Mouse (Mus musculus) neural tube, embryonic 11.5 days (tissue): ENCODE data around the gene Zfp768. TPM values are rescaled to one million over a fixed set of nuclear protein-coding genes. Genes with fewer than 3 reads are reported as not detected.
"Not testable (repeated sequence)": the region's sequence is repeated elsewhere in the genome, so short reads cannot be mapped to it uniquely, and the experiment has no call there.

ENCODE experiments used
- ATAC-seq: fragments of 200-750 bp; cut with Nextera tagmentation; 2 replicates; pipeline ENCODE4 v1.8.0; 2017; ENCODE audit warnings: moderate number of reproducible peaks, mild to moderate bottlenecking, moderate TSS enrichment, moderate library complexity; ENCODE audit not compliant: insufficient read depth, low FRiP score, low TSS enrichment
- DNase-seq: peaks from one replicate; pipeline ENCODE4 v3.0.0-alpha.2; 2015; ENCODE audit warnings: low spot score
- H3K27ac ChIP-seq: fragments of 300-500 bp; sonication (generic); 2 replicates; pipeline ENCODE4 v1.5.1; 2014; ENCODE audit warnings: low read depth, mild to moderate bottlenecking, low read length
- H3K27me3 ChIP-seq: fragments of 300-500 bp; sonication (generic); 2 replicates; pipeline ENCODE4 v1.6.1; 2014; ENCODE audit warnings: mild to moderate bottlenecking, low read length, mixed read lengths; ENCODE audit not compliant: control insufficient read depth, insufficient read depth
- H3K36me3 ChIP-seq: fragments of 300-500 bp; sonication (generic); 2 replicates; pipeline ENCODE4 v1.6.1; 2014; ENCODE audit warnings: mild to moderate bottlenecking, low read length, moderate library complexity, mixed read lengths; ENCODE audit not compliant: control insufficient read depth, insufficient read depth
- H3K4me1 ChIP-seq: fragments of 300-500 bp; sonication (generic); 2 replicates; pipeline ENCODE4 v1.6.1; 2014; ENCODE audit warnings: low read length, mixed read lengths; ENCODE audit not compliant: control insufficient read depth, insufficient read depth
- H3K4me2 ChIP-seq: fragments of 300-500 bp; sonication (generic); 2 replicates; pipeline ENCODE4 v1.6.1; 2014; ENCODE audit warnings: low read depth, mild to moderate bottlenecking, moderate library complexity
- H3K4me3 ChIP-seq: fragments of 300-500 bp; sonication (generic); 2 replicates; pipeline ENCODE4 v1.5.1; 2014; ENCODE audit warnings: low read depth, low read length
- H3K9ac ChIP-seq: fragments of 300-500 bp; sonication (generic); 2 replicates; pipeline ENCODE4 v1.6.1; 2014; ENCODE audit warnings: mild to moderate bottlenecking, low read length
- H3K9me3 ChIP-seq: fragments of 300-500 bp; sonication (generic); 2 replicates; pipeline ENCODE4 v1.6.1; 2016; ENCODE audit warnings: low read length; ENCODE audit not compliant: control insufficient read depth
- WGBS: fragments of 180-500 bp; shearing (Covaris S2); extraction: QIAGEN DNeasy Blood & Tissue Kit; methylation state at CpG from one replicate; pipeline ENCODE4 v1.1.7; 2014; 5-methylcytosine and 5-hydroxymethylcytosine counted together
- polyA plus RNA-seq: library from polyadenylated mRNA; unstranded; fragments of >200 nt; fragmentation: Nextera tagmentation; extraction: Ambion mirVana; gene quantifications from 2 replicates; pipeline ENCODE4 v1.2.1, GENCODE M21; 2014

Gene Zfp768
- polyA plus RNA-seq, 1 experiment from 2014 or later = 7.0 TPM

GRCm38 (mm10) chr7:127345092-127345491 lies 297 bp downstream of the Zfp768 start:
- ATAC-seq (0 out of 2 replicates have a peak, but pooled peaks have one; percentile 26), DNase-seq (no peak)
- H3K9ac ChIP-seq = peak overlapping the region; percentile 86
- peaks cover 5% of the 10 kb centered on the region; the same call in 1 of the 2 replicates for H3K4me1 ChIP-seq
- H3K9me3 ChIP-seq = no peaks in the 10 kb centered on the region
- H3K36me3 ChIP-seq = peaks cover 5% of the 10 kb centered on the region; the same call in 1 of the 2 replicates
- no peaks in the 10 kb centered on the region for H3K27me3 ChIP-seq
- 0% methylated on average over 41 of the region's 42 CpGs for WGBS
- peak overlapping the region; percentile 85 for H3K4me2 ChIP-seq
- H3K27ac ChIP-seq = peak overlapping the region; percentile 84
- peak overlapping the region; percentile 95 for H3K4me3 ChIP-seq

GRCm38 (mm10) chr7:127344371-127344770 lies 1.0 kb downstream of the Zfp768 start:
- H3K27ac ChIP-seq = no peak overlapping the region
- 90% methylated on average over 8 of the region's 8 CpGs for WGBS
- ATAC-seq = no peak

DNA sequence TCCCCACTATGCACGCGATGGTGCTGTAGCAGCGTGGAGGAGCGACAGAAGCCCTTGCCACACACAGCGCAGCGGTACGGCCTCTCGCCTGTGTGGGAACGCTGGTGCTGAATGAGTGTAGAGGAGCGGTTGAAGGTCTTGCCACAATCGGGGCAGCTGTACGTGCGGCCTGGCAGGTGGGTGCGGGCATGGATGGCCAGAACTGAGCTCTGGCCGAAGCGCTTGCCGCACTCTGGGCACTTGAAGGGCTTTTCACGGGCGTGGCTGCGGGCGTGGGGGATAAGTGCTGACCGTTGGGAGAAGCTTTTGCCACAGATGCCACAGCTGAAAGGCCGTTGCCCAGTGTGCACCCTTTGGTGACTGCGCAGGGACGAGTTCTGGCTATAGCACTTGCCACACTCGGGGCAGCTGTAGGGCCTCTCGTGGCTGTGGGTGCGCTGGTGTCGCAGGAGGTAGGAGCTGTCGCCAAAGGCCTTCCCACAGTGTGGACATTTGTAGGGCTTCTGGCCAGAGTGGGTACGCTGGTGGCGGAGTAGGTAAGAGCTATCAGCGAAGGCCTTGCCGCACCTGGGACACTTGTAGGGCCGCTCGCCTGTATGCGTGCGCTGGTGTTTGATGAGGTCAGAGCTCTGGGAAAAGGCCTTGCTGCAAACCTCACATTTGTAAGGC lies 1.9 kb downstream of the Zfp768 start:
- no peak for ATAC-seq
- no peaks in the 10 kb centered on the region for H3K27me3 ChIP-seq
- H3K4me3 ChIP-seq = peak overlapping the region; percentile 1; the same call in 1 of the 2 replicates
- H3K27ac ChIP-seq = no peak overlapping the region
- H3K36me3 ChIP-seq = peaks cover 5% of the 10 kb centered on the region; the same call in 1 of the 2 replicates
- WGBS = 94% methylated on average over 38 of the region's 38 CpGs
- H3K9ac ChIP-seq = no peak overlapping the region
- DNase-seq = no peak
- H3K4me2 ChIP-seq = no peak overlapping the region
- H3K4me1 ChIP-seq = peaks cover 5% of the 10 kb centered on the region; the same call in 1 of the 2 replicates
- H3K9me3 ChIP-seq = no peaks in the 10 kb centered on the region

More at GRCm38 (mm10) chr7:127344371-127344770, 1.0 kb downstream of the Zfp768 start:
- DNase-seq = no peak
- Histone ChIP-seq H3K9me3 (no peaks in the 10 kb centered on the region), H3K4me3 (peak overlapping the region; percentile 95; the same call in 1 of the 2 replicates), H3K4me1 (peaks cover 5% of the 10 kb centered on the region; the same call in 1 of the 2 replicates), H3K27me3 (no peaks in the 10 kb centered on the region), H3K4me2 (peak overlapping the region; percentile 85), H3K36me3 (peaks cover 5% of the 10 kb centered on the region; the same call in 1 of the 2 replicates), H3K9ac (no peak overlapping the region)

DNA sequence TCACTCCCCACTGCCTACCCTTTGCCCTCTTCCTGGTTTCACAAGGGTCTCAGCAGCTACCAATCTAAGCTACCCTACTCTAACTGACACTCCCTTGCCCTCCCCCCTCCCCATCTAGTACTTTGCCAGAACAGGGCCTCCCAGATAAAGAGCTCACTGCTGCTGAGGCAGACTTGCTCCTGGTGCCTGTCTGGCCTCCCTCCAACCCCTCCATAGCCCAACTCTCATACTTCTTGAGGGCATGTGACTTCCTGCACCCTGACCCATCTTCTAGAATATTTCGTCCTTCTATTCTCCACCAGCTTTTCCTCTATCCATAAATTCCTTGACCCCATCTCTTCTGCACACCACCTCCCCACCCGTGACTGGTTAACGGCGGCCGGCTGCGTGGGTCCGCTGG lies 2.5 kb downstream of the Zfp768 start:
- Histone ChIP-seq H3K27me3 (no peaks in the 10 kb centered on the region), H3K4me2 (no peak overlapping the region), H3K9ac (no peak overlapping the region), H3K9me3 (no peaks in the 10 kb centered on the region), H3K36me3 (peaks cover 5% of the 10 kb centered on the region; the same call in 1 of the 2 replicates), H3K27ac (no peak overlapping the region), H3K4me1 (peaks cover 5% of the 10 kb centered on the region; the same call in 1 of the 2 replicates), H3K4me3 (no peak overlapping the region)
- no peak for ATAC-seq
- DNase-seq = no peak
- 96% methylated on average over 7 of the region's 7 CpGs for WGBS

DNA sequence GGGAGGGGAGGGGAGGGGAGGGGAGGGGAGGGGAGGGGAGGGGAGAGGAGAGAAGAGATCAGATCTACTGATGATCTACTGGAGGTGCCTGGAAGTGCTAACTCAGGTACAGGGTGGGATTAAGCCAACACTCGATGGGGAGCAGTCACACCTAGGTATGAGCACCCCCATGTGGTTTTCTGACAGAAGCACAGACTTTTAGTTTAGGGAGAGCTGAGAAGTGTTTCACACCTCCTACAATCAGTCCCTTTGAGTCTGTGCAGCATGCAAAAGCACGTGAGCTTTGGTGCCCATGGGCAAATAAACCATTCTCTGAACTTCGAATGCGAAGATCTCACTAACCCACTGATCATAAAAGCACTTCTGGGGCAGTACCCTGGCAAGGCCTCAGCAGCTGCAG lies 3.1 kb downstream of the Zfp768 start:
- DNase-seq = no peak
- Histone ChIP-seq H3K9ac (no peak overlapping the region), H3K27ac (no peak overlapping the region), H3K4me1 (peaks cover 5% of the 10 kb centered on the region; the same call in 1 of the 2 replicates), H3K9me3 (no peaks in the 10 kb centered on the region), H3K4me3 (no peak overlapping the region), H3K36me3 (peaks cover 5% of the 10 kb centered on the region; the same call in 1 of the 2 replicates), H3K27me3 (no peaks in the 10 kb centered on the region), H3K4me2 (no peak overlapping the region)
- ATAC-seq = no peak
- WGBS = 69% methylated on average over 4 of the region's 4 CpGs

DNA sequence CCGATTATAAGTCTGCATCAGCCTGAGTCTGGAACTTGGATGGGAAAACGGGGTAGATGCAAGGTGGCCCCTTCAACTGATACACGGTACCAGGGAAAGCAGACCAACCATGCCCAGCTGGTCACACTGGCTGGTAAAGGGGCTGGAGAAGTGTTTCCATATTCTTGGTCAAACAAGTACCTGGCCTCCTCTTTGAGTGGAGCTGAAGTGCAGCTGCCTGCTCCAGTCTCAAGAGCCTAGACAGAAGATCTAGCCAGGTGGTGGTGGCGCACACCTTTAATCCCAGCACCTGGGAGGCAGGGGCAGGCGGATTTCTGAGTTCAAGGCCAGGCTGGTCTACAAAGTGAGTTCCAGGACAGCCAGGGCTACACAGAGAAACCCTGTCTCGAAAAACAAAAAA lies 3.5 kb downstream of the Zfp768 start:
- not testable (repeated sequence) for H3K36me3 ChIP-seq, H3K4me3 ChIP-seq, H3K9me3 ChIP-seq, ATAC-seq, H3K4me1 ChIP-seq, H3K27ac ChIP-seq, H3K9ac ChIP-seq, DNase-seq, H3K27me3 ChIP-seq, H3K4me2 ChIP-seq
- 94% methylated on average over 5 of the region's 6 CpGs for WGBS

DNA sequence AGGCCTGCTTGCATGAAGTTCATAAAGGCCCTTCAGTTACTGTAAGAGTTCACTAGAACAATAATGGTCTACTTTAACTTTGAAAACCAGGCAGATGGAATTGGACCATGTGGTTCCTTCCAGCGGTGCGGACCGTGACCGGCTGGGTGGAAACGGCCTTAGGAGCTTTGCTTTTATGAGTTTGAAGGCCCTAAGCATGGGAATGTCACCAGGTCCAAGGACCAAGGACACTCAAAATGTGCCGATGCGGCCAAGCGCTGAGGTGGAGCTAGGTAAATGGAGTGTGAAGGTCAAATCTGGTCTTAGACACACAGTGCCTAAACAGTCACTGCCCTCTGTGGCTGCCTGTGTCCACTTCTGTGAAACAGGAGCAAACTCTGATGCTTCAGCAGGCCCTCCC lies 4.0 kb downstream of the Zfp768 start:
- no peak overlapping the region for H3K4me3 ChIP-seq
- DNase-seq (no peak), ATAC-seq (no peak)
- peaks cover 5% of the 10 kb centered on the region; the same call in 1 of the 2 replicates for H3K36me3 ChIP-seq
- H3K9ac ChIP-seq = no peak overlapping the region
- 93% methylated on average over 8 of the region's 8 CpGs for WGBS
- peaks cover 5% of the 10 kb centered on the region; the same call in 1 of the 2 replicates for H3K4me1 ChIP-seq
- H3K27me3 ChIP-seq = no peaks in the 10 kb centered on the region
- no peak overlapping the region for H3K27ac ChIP-seq
- no peaks in the 10 kb centered on the region for H3K9me3 ChIP-seq
- no peak overlapping the region for H3K4me2 ChIP-seq

DNA sequence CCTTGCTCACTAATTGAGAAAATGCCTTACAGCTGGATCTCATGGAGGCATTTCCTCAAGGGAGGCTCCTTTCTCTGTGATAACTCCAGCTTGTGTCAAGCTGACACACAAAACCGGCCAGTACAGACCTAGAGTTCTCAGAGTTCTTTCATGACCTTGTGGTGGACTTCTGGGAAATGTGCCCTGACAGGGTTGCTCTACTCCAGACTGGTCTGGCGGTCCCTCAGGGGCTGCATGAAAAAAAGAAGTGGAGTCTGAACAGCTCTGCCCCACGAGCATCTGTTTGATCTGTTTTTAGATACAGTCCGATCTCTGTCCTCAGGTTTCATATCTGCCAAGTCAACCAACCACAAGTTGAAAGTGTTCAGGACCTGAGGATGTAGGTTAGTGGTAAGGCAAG lies 7.8 kb downstream of the Zfp768 start:
- Histone ChIP-seq H3K4me2 (no peak overlapping the region), H3K27ac (no peak overlapping the region), H3K9me3 (no peaks in the 10 kb centered on the region), H3K36me3 (peaks cover 2% of the 10 kb centered on the region; the same call in 1 of the 2 replicates), H3K4me1 (no peaks in the 10 kb centered on the region), H3K4me3 (no peak overlapping the region), H3K9ac (no peak overlapping the region), H3K27me3 (no peaks in the 10 kb centered on the region)
- no peak for DNase-seq
- WGBS = 72% methylated on average over 4 of the region's 4 CpGs
- ATAC-seq = no peak

DNA sequence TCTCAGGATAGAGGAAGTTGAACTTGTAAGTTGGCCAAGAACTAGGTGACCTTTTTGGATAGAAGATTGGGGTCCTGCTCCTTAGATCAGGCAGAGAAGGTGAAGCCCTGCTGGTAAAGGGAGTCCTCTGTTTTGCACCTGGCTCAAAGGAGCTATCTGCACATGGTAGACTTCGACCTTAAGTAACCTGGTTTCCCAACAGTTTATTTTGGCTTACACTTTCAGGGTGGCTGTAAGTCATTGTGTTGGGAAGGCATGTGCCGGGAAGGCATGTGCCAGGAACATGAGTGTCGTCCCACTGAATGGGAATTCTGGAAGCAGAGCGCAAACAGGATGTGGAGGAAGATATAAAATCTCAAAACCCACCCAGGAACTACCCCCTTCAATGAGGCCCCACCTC lies 9.8 kb downstream of the Zfp768 start:
- Histone ChIP-seq H3K4me3 (no peak overlapping the region), H3K27ac (no peak overlapping the region), H3K4me1 (no peaks in the 10 kb centered on the region), H3K27me3 (no peaks in the 10 kb centered on the region), H3K9ac (no peak overlapping the region), H3K9me3 (no peaks in the 10 kb centered on the region), H3K36me3 (no peaks in the 10 kb centered on the region), H3K4me2 (no peak overlapping the region)
- no peak for ATAC-seq
- no peak for DNase-seq
- WGBS = 93% methylated on average over 4 of the region's 4 CpGs
